In genomic region chr9:121810081-121810821, GRCm38 (mm10) we compare ENCODE assay signal across 10 mouse cellular contexts. TPM values are rescaled to one million over a fixed set of nuclear protein-coding genes. Genes with fewer than 3 reads are reported as not detected.
DNase-seq lines count a peak whose midpoint lies in the region; ATAC-seq lines count a peak whose summit lies in the region.
"Had no signal": no experiment of that assay in that cellular context is flagged by ENCODE, and none has a peak within 500 bp of the region (broad histone marks: within the 10 kb centered on the region; RNA-seq: fewer than 3 reads in every experiment).

No protein-coding gene starts in this region.

- H3K27ac ChIP-seq in lung, embryonic 16.5 days (ENCODE audit: low read length): no peak overlapping the region
- H3K27ac ChIP-seq in forebrain, embryonic 16.5 days (ENCODE audit: low read length): peak overlapping the region; percentile 18; the same call in 1 of the 2 replicates
- peak overlapping the region; percentile 83 for H3K27ac ChIP-seq in neural tube, embryonic 13.5 days (replicated peaks)

- H3K9ac ChIP-seq in lung, embryonic 16.5 days (ENCODE audit: low read length): no peak overlapping the region
- H3K9ac ChIP-seq in forebrain, embryonic 16.5 days (replicated peaks; ENCODE audit: low read depth, low read length): no peak overlapping the region
- peak overlapping the region; percentile 49; the same call in 1 of the 2 replicates for H3K9ac ChIP-seq in neural tube, embryonic 13.5 days

- no peaks in the 10 kb centered on the region for H3K27me3 ChIP-seq in lung, embryonic 16.5 days (ENCODE audit: control insufficient read depth, insufficient read depth, low read depth, low read length)
- no peaks in the 10 kb centered on the region for H3K27me3 ChIP-seq in forebrain, embryonic 16.5 days (replicated peaks; ENCODE audit: control insufficient read depth, insufficient read depth, low read length)
- H3K27me3 ChIP-seq in neural tube, embryonic 13.5 days: no peaks in the 10 kb centered on the region

- H3K9me3 ChIP-seq in lung, embryonic 16.5 days (ENCODE audit: control insufficient read depth, low read length): no peaks in the 10 kb centered on the region
- no peaks in the 10 kb centered on the region for H3K9me3 ChIP-seq in forebrain, embryonic 16.5 days (ENCODE audit: control insufficient read depth, low read length)
- H3K9me3 ChIP-seq in neural tube, embryonic 13.5 days: no peaks in the 10 kb centered on the region

- H3K4me2 ChIP-seq in lung, embryonic 16.5 days (ENCODE audit: low read depth, low read length): no peak overlapping the region
- peak overlapping the region; percentile 17; the same call in 1 of the 2 replicates for H3K4me2 ChIP-seq in forebrain, embryonic 16.5 days (ENCODE audit: low read length)
- peak overlapping the region; percentile 15; the same call in 1 of the 2 replicates for H3K4me2 ChIP-seq in neural tube, embryonic 13.5 days

- DNase-seq in lung, adult 18-20 months: no peak
- peak; percentile 73 for DNase-seq in left cerebral cortex, adult 11 months (ENCODE audit: low spot score)
- DNase-seq in spleen, postnatal 10 days (ENCODE audit: low spot score in 2 of 2): no peak
- no peak for DNase-seq in B cell, adult 2 months
- DNase-seq in urinary bladder, postnatal 10 days (ENCODE audit: low spot score): no peak

- H3K36me3 ChIP-seq in lung, embryonic 16.5 days (ENCODE audit: control insufficient read depth, insufficient read depth, low read length): no peaks in the 10 kb centered on the region
- H3K36me3 ChIP-seq in forebrain, embryonic 16.5 days (ENCODE audit: control insufficient read depth, insufficient read depth): no peaks in the 10 kb centered on the region
- H3K36me3 ChIP-seq in neural tube, embryonic 13.5 days: no peaks in the 10 kb centered on the region

- ATAC-seq in lung, embryonic 16.5 days (ENCODE audit: low read depth): peak; percentile 19; the same call in 1 of the 2 replicates
- peak; percentile 68 for ATAC-seq in forebrain, embryonic 16.5 days
- ATAC-seq in neural tube, embryonic 13.5 days (ENCODE audit: low read depth): peak; percentile 73

- H3K4me3 ChIP-seq in lung, embryonic 16.5 days (ENCODE audit: low read length): no peak overlapping the region
- H3K4me3 ChIP-seq in forebrain, embryonic 16.5 days (replicated peaks; ENCODE audit: low read length): no peak overlapping the region
- no peak overlapping the region for H3K4me3 ChIP-seq in neural tube, embryonic 13.5 days
- H3K4me3 ChIP-seq: erythroblast, embryonic 14.5 days had no signal

- H3K4me1 ChIP-seq in lung, embryonic 16.5 days (replicated peaks; ENCODE audit: control insufficient read depth, insufficient read depth, low read length): peaks cover 6% of the 10 kb centered on the region
- H3K4me1 ChIP-seq in forebrain, embryonic 16.5 days (replicated peaks; ENCODE audit: control insufficient read depth, insufficient read depth, low read length): peaks cover 13% of the 10 kb centered on the region
- H3K4me1 ChIP-seq in neural tube, embryonic 13.5 days (replicated peaks): peaks cover 52% of the 10 kb centered on the region

- 39% methylated on average over 15 of the region's 15 CpGs for WGBS in lung, embryonic 16.5 days
- WGBS in forebrain, embryonic 16.5 days: 10% methylated on average over 15 of the region's 15 CpGs
- 12% methylated on average over 15 of the region's 15 CpGs for WGBS in neural tube, embryonic 13.5 days

RNA-seq across cellular contexts. Expression of gene Hhatl, which starts 17.9 kb away (rescaled TPM):
- polyA plus RNA-seq in lung, embryonic 16.5 days (2015; fragmentation: Nextera tagmentation; extraction: Ambion mirVana): 1.4 and 2.4 TPM in 2 replicates
- polyA plus RNA-seq in forebrain, embryonic 16.5 days (2015; fragmentation: Nextera tagmentation; extraction: Ambion mirVana): not detected in 2 replicates
- 0.10 and 0.37 TPM in 2 replicates for polyA plus RNA-seq in neural tube, embryonic 13.5 days (2015; fragmentation: Nextera tagmentation; extraction: Ambion mirVana)
- polyA plus RNA-seq: erythroblast, embryonic 14.5 days had no signal

RNA-seq across cellular contexts. Expression of gene Ccdc13, which starts 29.0 kb away (rescaled TPM):
- 2.0 and 2.4 TPM in 2 replicates for polyA plus RNA-seq in lung, embryonic 16.5 days (2015; fragmentation: Nextera tagmentation; extraction: Ambion mirVana)
- polyA plus RNA-seq in forebrain, embryonic 16.5 days (2015; fragmentation: Nextera tagmentation; extraction: Ambion mirVana): 2.8 and 4.2 TPM in 2 replicates
- polyA plus RNA-seq in neural tube, embryonic 13.5 days (2015; fragmentation: Nextera tagmentation; extraction: Ambion mirVana): 2.8 and 3.0 TPM in 2 replicates
- polyA plus RNA-seq: erythroblast, embryonic 14.5 days; spleen, adult 2 months had no signal

RNA-seq across cellular contexts. Expression of gene Klhl40, which starts 32.8 kb away (rescaled TPM):
- polyA plus RNA-seq in lung, embryonic 16.5 days (2015; fragmentation: Nextera tagmentation; extraction: Ambion mirVana): 0.57 and 2.2 TPM in 2 replicates
- 0.80 and 1.1 TPM in 2 replicates for polyA plus RNA-seq in forebrain, embryonic 16.5 days (2015; fragmentation: Nextera tagmentation; extraction: Ambion mirVana)
- polyA plus RNA-seq in neural tube, embryonic 13.5 days (2015; fragmentation: Nextera tagmentation; extraction: Ambion mirVana): 0.95 and 2.0 TPM in 2 replicates
- polyA plus RNA-seq: erythroblast, embryonic 14.5 days; spleen, adult 2 months had no signal

RNA-seq across cellular contexts. Expression of gene Higd1a, which starts 47.9 kb away (rescaled TPM):
- polyA plus RNA-seq in lung, embryonic 16.5 days (2015; fragmentation: Nextera tagmentation; extraction: Ambion mirVana): 152 and 166 TPM in 2 replicates
- 109 and 116 TPM in 2 replicates for polyA plus RNA-seq in forebrain, embryonic 16.5 days (2015; fragmentation: Nextera tagmentation; extraction: Ambion mirVana)
- 129 and 150 TPM in 2 replicates for polyA plus RNA-seq in neural tube, embryonic 13.5 days (2015; fragmentation: Nextera tagmentation; extraction: Ambion mirVana)

RNA-seq across cellular contexts. Expression of gene Zfp651, which starts 51.1 kb away (rescaled TPM):
- 7.3 and 7.4 TPM in 2 replicates for polyA plus RNA-seq in lung, embryonic 16.5 days (2015; fragmentation: Nextera tagmentation; extraction: Ambion mirVana)
- polyA plus RNA-seq in forebrain, embryonic 16.5 days (2015; fragmentation: Nextera tagmentation; extraction: Ambion mirVana): 16.4 and 20.4 TPM in 2 replicates
- polyA plus RNA-seq in neural tube, embryonic 13.5 days (2015; fragmentation: Nextera tagmentation; extraction: Ambion mirVana): 18.2 and 19.2 TPM in 2 replicates

Comparison
In these comparisons a context has a peak if more than half of its experiments do, and no peak if none do; other contexts are left out.
1. ATAC-seq: peak in every context shown above with its lines; median percentile 73 in neural tube, embryonic 13.5 days; 68 in forebrain, embryonic 16.5 days; 19 in lung, embryonic 16.5 days.